Mouse (Mus musculus) central nervous system, embryonic 11.5 days (tissue): Measurements from ENCODE around the gene Parm1. TPM values are rescaled to one million over a fixed set of nuclear protein-coding genes. Genes with fewer than 3 reads are reported as not detected.

Source experiments
- polyA plus RNA-seq: library from polyadenylated mRNA; depleted of rRNA; stranded (reverse); fragments of >200 nt; gene quantifications from 2 replicates; pipeline ENCODE4 v1.2.3, GENCODE M21; 2012; rRNA removed

Gene Parm1
- polyA plus RNA-seq = 5.9 and 15.5 TPM in 2 replicates

GRCm38 (mm10) chr5:91517480-91518301 lies at the start of gene Parm1:
TSS of gene Parm1 (plus strand) at chr5:91517615.

Other genes with a start within 250 kb of the Parm1 start
- 0.06 and 0.09 TPM in 2 replicates for gene Btc, start 114.6 kb upstream of the Parm1 start, polyA plus RNA-seq